Mouse (Mus musculus): ENCODE data around the gene Thsd4.

- no peak for TF ChIP-seq POLR2A (IDR thresholded peaks at IDR 0.05; ENCODE audit: insufficient read length, low read depth)
- no peak for TF ChIP-seq TCF3 (IDR thresholded peaks at IDR 0.05; ENCODE audit: insufficient read length, low read depth)
- TF ChIP-seq SRF (IDR thresholded peaks at IDR 0.05; ENCODE audit: control insufficient read depth, insufficient read length, low read depth), result no peak
- TF ChIP-seq POLR2AphosphoS2 (IDR thresholded peaks at IDR 0.05; ENCODE audit: insufficient read length, low read depth), result no peak
- no peak for TF ChIP-seq E2F4 (IDR thresholded peaks at IDR 0.05; ENCODE audit: insufficient read depth)
- TF ChIP-seq MYOG (IDR thresholded peaks at IDR 0.05; ENCODE audit: control insufficient read depth in 1 of 3, insufficient read depth in 1 of 3, insufficient read length in 2 of 3, low read depth in 2 of 3), result no peak
- TF ChIP-seq TCF12 (IDR thresholded peaks at IDR 0.05; ENCODE audit: insufficient read depth, poor library complexity, severe bottlenecking), result no peak
- TF ChIP-seq USF1 (IDR thresholded peaks at IDR 0.05; ENCODE audit: low read depth), result no peak
- TF ChIP-seq MAX (IDR thresholded peaks at IDR 0.05; ENCODE audit: low read depth), result no peak
- TF ChIP-seq MYOD1 (IDR thresholded peaks at IDR 0.05; ENCODE audit: control insufficient read depth in 1 of 3, insufficient read length in 2 of 3, low read depth in 2 of 3), result no peak
- no peak for TF ChIP-seq REST (IDR thresholded peaks at IDR 0.05; ENCODE audit: insufficient read depth, insufficient read length)
- TF ChIP-seq CEBPB (IDR thresholded peaks at IDR 0.05; ENCODE audit: insufficient read depth, poor library complexity, severe bottlenecking), result no peak
These were observed 116.1 kb downstream of the Thsd4 start for GRCm38 (mm10) chr9:60405777-60406176.

All from myocyte (in vitro differentiated cells).